Mouse (Mus musculus): Measurements from ENCODE around the gene Tmem167.
A peak's percentile ranks its signal among the peaks of the same experiment; 100 is the strongest.
"Not testable (repeated sequence)": the region's sequence is repeated elsewhere in the genome, so short reads cannot be mapped to it uniquely, and the experiment has no call there.

Gene Tmem167

GRCm38 (mm10) chr13:90088962-90089824 lies at the start of gene Tmem167, which contains the start of gene Xrcc4:
TSS of gene Tmem167 (plus strand) at chr13:90089123.
TSS of gene Xrcc4 (minus strand) at chr13:90089608.
- peak; percentile 96 to 98 for DNase-seq

DNA sequence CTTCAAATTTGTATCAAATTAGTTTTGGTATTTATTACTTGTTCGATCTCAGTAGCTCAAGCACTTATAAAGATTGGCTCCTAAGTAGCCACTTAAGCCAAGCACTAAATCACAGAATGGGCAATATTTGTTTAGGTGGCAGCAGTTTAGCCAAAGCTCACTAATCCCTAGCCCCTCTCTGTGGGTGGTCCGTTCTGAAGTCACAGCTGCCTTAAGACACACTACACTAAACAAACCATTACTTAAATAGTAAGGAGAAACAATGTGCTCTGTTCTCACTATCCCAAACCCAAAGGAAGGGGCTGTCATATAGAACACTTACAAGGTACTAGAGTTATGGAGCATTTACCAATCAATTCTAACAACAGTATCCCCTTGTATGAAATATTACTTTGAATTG lies 49.3 kb upstream of the Tmem167 start:
- DNase-seq, result no peak

GRCm38 (mm10) chr13:90051735-90052134 lies 37.2 kb upstream of the Tmem167 start:
- no peak for DNase-seq

- no peak for DNase-seq
Observed at GRCm38 (mm10) chr13:90052408-90052807, 36.5 kb upstream of the Tmem167 start.

- no peak for DNase-seq
Observed at GRCm38 (mm10) chr13:90061877-90062276, 27.0 kb upstream of the Tmem167 start.

DNA sequence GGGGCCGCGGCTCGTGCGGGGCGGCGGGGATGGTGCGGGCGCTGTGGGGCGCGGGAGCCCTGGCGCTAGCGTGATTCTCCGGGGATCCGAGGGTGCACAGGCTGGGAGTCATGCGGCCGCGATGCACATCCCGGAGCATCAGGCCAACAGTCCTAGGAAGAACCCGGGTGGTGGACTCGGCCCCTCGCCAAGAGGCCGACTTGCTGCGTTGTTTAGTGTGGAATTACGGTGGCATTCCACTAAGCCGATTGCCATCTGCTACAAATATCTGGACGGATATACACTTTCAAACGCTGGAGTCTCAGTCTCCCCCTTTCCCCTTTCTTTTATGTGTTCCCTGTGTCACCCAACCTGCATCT lies 881 bp downstream of the Tmem167 start:
- DNase-seq, result no peak

- no peak for DNase-seq
Observed at GRCm38 (mm10) chr13:90101514-90101913, 12.6 kb downstream of the Tmem167 start.

DNA sequence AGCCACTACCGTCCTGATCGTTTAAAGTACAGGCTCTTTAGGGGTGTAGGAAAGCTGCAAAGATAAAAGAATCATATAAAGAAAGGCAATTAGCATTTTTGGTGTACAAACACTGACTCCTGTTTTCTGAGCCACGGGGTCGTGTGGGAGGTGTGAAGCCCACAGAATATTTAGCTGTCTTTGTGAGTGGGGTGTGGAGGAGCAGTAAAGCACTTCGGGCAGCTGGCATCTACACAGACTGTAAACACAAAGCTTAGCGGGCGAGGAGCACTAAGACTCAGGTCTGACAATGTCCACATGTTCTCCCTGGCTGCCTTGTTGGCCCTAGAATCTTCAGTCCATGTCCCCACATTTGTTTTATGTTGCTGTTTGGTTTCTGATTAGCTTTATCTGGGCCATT lies 17.2 kb downstream of the Tmem167 start:
- no peak for DNase-seq

GRCm38 (mm10) chr13:90108746-90109145 lies 19.8 kb downstream of the Tmem167 start:
- not testable (repeated sequence) for DNase-seq

DNA sequence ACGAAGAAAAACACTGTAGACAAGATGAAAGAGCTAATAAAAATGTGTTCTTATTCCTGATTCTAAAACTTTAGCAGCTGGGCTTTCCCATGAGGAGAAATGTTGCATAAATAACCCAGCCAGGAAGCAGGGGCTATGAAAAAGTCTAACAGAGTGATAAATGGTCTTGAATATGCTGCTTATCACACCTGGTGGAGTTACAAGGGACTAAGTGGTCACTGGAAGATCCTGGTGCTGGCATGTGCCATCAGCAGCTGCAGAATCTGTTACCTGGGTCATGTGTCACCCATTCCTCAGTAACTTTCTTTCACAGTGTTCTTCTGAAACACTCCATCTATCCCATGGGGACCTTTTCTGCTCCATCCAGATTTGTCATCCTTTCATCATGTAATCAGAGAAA lies 22.8 kb downstream of the Tmem167 start:
- DNase-seq, result no peak

DNA sequence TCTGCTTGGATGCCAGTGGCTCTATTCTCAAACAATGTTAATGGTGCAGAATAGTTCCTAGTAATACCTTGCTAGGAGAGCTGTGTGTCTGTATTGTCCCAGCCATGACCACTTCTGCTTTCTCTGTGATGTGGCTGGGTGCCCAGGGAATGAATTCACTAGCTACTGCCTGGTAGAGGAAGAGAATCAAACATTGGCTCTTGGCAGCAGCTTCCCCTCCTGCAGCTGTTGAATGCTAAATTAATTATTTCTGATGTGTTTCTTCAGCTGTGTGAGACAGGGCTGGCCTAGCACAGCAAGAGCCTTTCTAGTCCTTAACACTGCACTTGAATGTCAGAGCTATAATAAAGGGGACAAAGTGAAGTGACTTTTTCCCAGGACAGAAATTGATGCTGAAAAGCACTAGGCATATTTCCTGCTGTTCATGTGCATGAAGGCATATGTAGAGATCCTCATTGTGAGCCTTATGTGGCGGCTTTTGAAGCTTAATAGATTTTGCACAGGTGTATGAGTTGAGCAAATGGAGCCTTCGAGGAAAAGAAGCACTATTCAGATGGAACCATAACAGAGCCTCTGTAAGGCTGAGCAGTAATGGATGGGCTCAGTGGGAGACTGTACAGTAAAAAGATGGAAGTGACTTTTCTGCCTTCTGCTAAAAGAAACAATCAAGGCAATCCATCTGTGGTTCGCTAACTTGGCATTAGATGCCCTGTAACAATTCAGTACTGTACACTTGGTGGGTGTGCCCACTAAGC lies 47.4 kb downstream of the Tmem167 start:
- peak; percentile 5 to 24 for DNase-seq

GRCm38 (mm10) chr13:90141681-90142080 lies 52.8 kb downstream of the Tmem167 start:
- no peak for DNase-seq

GRCm38 (mm10) chr13:90143245-90143644 lies 54.3 kb downstream of the Tmem167 start:
- no peak for DNase-seq

DNA sequence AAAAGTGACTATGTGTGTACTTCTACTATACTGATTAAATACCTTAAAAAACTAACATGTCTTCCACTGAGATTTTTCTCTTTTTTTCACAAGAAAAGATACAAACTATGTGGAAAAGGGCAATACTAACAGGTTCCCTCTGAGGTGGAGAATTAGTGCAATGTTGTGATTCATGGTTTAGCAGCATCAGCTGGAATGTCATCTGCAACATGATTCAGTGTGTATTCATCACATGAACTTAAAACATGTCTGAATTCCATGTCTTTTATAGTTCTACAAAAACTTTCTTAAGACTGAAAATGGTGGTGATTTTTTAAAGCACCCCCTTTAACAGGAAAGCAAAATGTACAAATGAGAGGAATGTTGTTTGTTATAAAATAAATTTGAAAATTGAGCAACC lies 63.0 kb downstream of the Tmem167 start:
- DNase-seq, result no peak

DNA sequence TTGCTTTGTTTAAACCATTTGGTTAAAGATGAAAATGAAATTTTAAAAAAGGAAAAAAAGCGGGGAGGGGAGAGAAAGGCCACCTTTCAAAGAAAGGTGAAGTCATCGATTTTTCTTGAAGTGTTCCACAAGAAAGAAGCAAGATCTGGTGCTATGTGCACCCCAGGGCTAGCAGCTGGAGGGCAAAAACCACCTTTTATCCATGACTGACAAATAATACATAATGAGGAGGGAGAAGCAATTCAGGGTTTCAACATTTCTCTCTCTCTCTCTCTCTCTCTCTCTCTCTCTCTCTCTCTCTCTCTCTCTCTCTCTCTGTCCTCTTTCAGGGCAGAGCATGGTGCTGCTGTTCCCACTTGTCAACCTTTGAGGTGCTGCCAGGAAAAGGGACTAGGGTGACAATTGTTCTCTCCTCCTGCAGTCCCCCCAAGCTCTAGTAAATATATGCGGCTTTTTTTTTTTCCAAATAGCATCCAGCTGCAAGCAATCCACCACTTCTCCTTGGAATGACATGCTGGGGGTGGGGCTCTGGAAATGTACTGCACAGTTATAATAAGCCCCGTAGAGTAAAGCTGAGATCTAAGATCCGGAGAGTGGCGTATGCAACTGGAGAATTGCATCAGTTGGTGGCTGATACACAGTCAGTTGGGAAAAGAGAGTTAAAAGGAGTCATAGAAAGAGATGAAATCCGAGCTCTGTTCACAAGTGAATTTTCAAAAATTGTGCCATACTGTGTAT lies 63.8 kb downstream of the Tmem167 start:
- DNase-seq, result peak in 1 of 2 experiments; percentile 22

GRCm38 (mm10) chr13:90164147-90164546 lies 75.2 kb downstream of the Tmem167 start:
- DNase-seq, result no peak

DNA sequence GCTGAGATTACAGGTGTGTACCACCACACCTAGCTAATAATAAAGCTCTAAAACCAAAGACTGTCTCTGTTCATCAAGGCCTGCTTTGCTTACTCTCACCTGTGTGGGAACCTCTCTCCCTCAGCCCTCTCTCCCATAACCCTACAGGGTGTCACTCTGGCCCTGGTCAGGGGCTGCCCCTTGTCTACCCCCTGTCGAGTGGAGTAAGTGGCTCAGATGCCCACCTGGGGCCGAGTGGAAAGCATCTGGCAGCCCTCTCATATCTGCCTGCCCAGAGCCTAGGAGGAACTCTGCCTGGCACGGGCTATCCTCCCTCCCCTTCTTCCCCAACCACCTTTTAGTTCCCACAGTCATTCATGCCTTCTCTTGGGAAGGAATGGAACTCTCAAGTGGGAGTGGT lies 78.1 kb downstream of the Tmem167 start:
- no peak for DNase-seq

DNA sequence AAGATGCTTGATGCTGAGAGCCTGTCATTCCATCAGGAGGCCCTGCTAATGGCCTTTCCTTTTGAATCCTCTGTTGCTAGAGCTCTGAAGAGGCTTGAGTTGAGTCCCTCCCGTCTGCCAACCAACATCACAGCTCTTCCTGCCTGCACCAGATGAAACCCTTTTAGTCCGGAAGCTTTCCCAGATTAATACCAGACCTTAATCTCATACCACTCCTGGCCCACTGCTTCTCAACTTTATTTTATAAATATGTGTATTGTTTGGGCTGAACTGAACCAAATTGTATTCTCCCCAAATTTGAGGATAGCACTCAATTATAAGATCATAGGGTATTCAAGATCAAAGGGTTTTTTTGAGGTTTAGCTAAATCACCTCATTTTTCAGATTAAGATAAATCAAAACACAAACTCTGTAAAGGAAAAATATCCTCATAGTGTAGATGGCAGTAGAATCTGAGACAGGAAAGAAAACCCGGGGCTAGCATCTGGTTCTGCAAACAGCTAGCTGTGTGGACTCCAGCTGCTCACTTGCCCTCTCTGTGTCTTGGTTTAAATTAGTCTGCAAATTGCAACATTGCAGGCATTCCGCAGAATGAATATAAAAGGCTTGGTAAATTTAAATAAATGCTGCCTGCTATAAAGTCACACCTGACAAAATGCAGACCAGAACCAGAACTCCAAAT lies 81.3 kb downstream of the Tmem167 start:
- no peak for DNase-seq

- no peak for DNase-seq
Observed at GRCm38 (mm10) chr13:90170782-90171179, 81.9 kb downstream of the Tmem167 start.

- no peak for DNase-seq
Observed at GRCm38 (mm10) chr13:90171390-90171789, 82.5 kb downstream of the Tmem167 start.

GRCm38 (mm10) chr13:90175662-90176061 lies 86.7 kb downstream of the Tmem167 start:
- no peak for DNase-seq

- DNase-seq, result no peak
Observed at GRCm38 (mm10) chr13:90182262-90182661, 93.3 kb downstream of the Tmem167 start.

- no peak for DNase-seq
Observed at GRCm38 (mm10) chr13:90183536-90183935, 94.6 kb downstream of the Tmem167 start.
